Mouse (Mus musculus) intestine, embryonic 16.5 days (tissue): Measurements from ENCODE around the gene Ddx49. TPM values are rescaled to one million over a fixed set of nuclear protein-coding genes. Genes with fewer than 3 reads are reported as not detected.

Source experiments
- ATAC-seq: fragments of 200-750 bp; cut with Nextera tagmentation; 2 replicates; pipeline ENCODE4 v1.8.0; 2017; ENCODE audit warnings: moderate TSS enrichment, moderate library complexity
- H3K27ac ChIP-seq: fragments of 300-500 bp; sonication (generic); 2 replicates; pipeline ENCODE4 v1.5.1; 2014; ENCODE audit warnings: mild to moderate bottlenecking, low read length
- H3K27me3 ChIP-seq: fragments of 300-500 bp; sonication (generic); replicated peaks from 2 replicates; pipeline ENCODE4 v1.6.1; 2014; ENCODE audit warnings: low read length, control low read depth, mixed read lengths; ENCODE audit not compliant: control insufficient read depth, insufficient read depth
- H3K36me3 ChIP-seq: fragments of 300-500 bp; sonication (generic); 2 replicates; pipeline ENCODE4 v1.6.1; 2014; ENCODE audit warnings: low read length, control low read depth; ENCODE audit not compliant: control insufficient read depth, insufficient read depth
- H3K4me1 ChIP-seq: fragments of 300-500 bp; sonication (generic); 2 replicates; pipeline ENCODE4 v1.6.1; 2014; ENCODE audit warnings: low read length, control low read depth, mixed read lengths; ENCODE audit not compliant: control insufficient read depth, insufficient read depth
- H3K4me2 ChIP-seq: fragments of 300-500 bp; sonication (generic); 2 replicates; pipeline ENCODE4 v1.6.1; 2014; ENCODE audit warnings: low read depth, low read length, control low read depth
- H3K4me3 ChIP-seq: fragments of 300-500 bp; sonication (generic); 2 replicates; pipeline ENCODE4 v1.5.1; 2014; ENCODE audit warnings: mild to moderate bottlenecking, low read length
- H3K9ac ChIP-seq: fragments of 300-500 bp; sonication (generic); 2 replicates; pipeline ENCODE4 v1.6.1; 2014; ENCODE audit warnings: low read depth, low read length
- H3K9me3 ChIP-seq: fragments of 300-500 bp; sonication (generic); 2 replicates; pipeline ENCODE4 v1.6.1; 2016; ENCODE audit warnings: low read length, control low read depth; ENCODE audit not compliant: control insufficient read depth
- whole genome bisulfite sequencing: fragments of 180-500 bp; shearing (Covaris S2); extraction: QIAGEN DNeasy Blood & Tissue Kit; methylation state at CpG from one replicate; pipeline ENCODE4 v1.1.7; 2014; 5-methylcytosine and 5-hydroxymethylcytosine counted together
- polyA plus RNA-seq: library from polyadenylated mRNA; unstranded; fragments of >200 nt; fragmentation: Nextera tagmentation; extraction: Ambion mirVana; gene quantifications from 2 replicates; pipeline ENCODE4 v1.2.1, GENCODE M21; 2015

The Ddx49 gene
- polyA plus RNA-seq, 1 experiment from 2014 or later, result 48.4 TPM

DNA sequence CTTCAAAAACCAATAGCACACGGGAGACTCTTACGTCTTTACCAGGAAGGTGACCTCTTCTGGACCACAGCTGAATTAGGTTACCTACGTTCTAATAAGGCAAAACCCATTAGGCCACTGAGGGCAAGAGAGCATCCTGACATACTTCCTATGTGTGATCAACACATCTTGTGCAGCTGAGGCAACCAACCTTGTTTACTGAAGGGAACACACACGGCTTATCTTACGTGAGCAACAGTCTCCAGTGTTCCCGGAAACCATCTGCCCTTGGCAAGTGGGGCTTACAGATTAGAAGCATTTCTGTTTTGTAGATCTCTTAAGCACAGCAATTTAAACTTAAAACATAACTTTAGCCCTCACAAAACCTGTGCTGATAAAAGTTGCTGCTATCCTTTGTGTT, 25.2 kb upstream of the Ddx49 start:
- no peak overlapping the region for H3K4me2 ChIP-seq
- 96% methylated on average over 6 of the region's 6 CpGs for WGBS
- ATAC-seq, result no peak

DNA sequence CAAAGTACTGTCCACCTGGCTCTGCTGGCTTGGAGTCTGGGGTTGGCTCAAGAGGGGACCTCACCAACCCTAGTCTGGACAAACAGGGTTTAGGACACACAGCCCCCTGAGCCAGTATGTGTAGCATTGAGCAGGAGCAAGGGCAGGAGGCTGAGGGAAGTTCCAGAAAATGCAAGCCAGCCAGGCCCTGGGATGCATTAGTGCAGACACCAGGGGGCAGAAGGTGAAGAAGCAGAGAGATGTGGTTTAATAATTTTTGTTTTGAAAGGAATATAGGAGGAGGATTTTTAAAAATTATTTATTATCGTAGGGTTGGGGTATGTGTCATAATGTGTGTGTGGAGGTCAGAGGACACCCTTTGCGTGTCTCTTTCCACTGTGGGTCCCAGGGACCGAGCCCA, 21.4 kb upstream of the Ddx49 start:
- Histone ChIP-seq H3K4me2 (no peak overlapping the region), H3K9me3 (no peaks in the 10 kb centered on the region), H3K36me3 (peaks cover 4% of the 10 kb centered on the region; the same call in 1 of the 2 replicates), H3K27ac (no peak overlapping the region), H3K27me3 (no peaks in the 10 kb centered on the region), H3K9ac (no peak overlapping the region), H3K4me1 (no peaks in the 10 kb centered on the region), H3K4me3 (no peak overlapping the region)
- no peak for ATAC-seq
- WGBS, result 90% methylated on average over 3 of the region's 3 CpGs

More for the DNA sequence above, 25.2 kb upstream of the Ddx49 start:
- H3K4me3 ChIP-seq, result no peak overlapping the region
- H3K27ac ChIP-seq, result no peak overlapping the region
- peaks cover 14% of the 10 kb centered on the region for H3K36me3 ChIP-seq
- no peak overlapping the region for H3K9ac ChIP-seq
- no peaks in the 10 kb centered on the region for H3K27me3 ChIP-seq
- peaks cover 10% of the 10 kb centered on the region; the same call in 1 of the 2 replicates for H3K4me1 ChIP-seq
- H3K9me3 ChIP-seq, result no peaks in the 10 kb centered on the region

DNA sequence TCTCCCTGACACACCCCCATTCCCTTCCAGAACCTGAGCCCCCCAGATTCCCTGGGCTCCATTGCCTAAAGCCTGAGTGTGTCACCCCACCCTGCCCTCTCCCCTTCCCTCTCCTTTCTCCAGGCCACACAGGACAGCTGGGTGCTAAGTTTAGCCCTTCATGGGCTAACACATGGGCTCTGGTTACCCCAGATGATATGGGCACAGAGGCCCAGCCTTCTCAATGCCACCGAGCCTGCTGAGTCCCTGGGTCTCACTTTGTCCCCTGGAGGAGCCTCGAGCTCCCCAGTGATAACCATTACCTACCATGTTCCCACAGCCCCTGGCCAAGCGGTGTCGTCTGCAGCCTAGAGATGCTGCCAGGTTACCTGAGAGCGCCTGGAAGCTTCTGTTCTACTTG, 15.6 kb upstream of the Ddx49 start:
- no peak overlapping the region for H3K27ac ChIP-seq
- H3K9me3 ChIP-seq, result no peaks in the 10 kb centered on the region
- H3K27me3 ChIP-seq, result no peaks in the 10 kb centered on the region; the same call in 1 of the 2 replicates
- 87% methylated on average over 5 of the region's 5 CpGs for WGBS
- H3K9ac ChIP-seq, result no peak overlapping the region
- H3K4me3 ChIP-seq, result no peak overlapping the region
- no peak overlapping the region for H3K4me2 ChIP-seq
- no peak for ATAC-seq
- H3K4me1 ChIP-seq, result peaks cover 22% of the 10 kb centered on the region
- peaks cover 7% of the 10 kb centered on the region for H3K36me3 ChIP-seq

DNA sequence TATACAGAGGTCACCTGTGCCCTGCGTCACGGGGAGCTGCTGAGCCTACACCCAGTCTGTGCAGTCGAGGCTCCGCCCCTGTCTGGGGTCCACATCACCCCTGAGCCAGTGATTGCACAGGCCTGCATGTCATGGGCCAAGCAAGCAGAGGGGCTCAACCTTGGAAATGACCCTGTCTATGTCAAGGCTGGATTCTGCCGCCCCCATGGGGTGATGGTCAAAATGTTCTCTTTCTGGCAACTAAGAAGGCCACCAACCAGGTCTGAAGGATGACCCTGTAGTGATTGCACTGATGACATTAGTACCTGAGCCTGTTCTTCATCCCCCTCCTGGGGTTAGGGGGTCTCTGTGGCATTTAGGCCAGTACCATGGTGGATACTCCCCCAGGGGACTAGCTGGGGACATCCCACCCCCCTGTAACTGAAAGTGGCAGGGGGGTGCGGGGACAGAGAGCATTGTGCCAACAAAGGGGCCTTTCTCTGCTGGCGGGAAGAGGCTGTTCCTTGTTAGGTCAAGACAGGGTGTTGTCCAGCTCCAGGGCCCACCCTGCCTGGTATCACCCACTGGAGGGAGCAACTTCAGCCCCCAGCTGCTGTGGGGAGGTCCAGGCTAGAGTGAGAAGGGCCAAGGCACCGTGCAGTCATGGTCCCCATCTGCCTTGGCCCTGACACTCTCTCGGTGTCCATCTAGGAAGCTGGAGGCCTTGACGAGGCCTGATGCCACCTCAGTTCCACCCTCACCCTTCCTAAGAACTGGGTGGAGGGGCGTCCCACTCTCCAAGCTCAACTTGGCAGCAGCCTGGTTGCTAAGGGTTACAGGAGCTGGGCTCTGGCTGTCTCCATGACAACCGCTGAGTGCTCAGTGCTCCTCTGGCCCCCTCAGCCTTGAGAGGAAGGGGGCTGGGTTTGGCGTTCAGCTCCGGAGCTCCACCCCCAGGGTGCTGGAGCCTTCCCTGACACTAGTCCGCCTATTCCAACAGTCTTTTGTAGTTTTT, 14.5 kb upstream of the Ddx49 start:
- no peaks in the 10 kb centered on the region for H3K9me3 ChIP-seq
- peak overlapping the region; percentile 68 for H3K9ac ChIP-seq
- peaks cover 12% of the 10 kb centered on the region for H3K36me3 ChIP-seq
- peak overlapping the region; percentile 94 for H3K4me2 ChIP-seq
- H3K27ac ChIP-seq, result peak overlapping the region; percentile 18; the same call in 1 of the 2 replicates
- ATAC-seq, result peak; percentile 63
- peaks cover 22% of the 10 kb centered on the region for H3K4me1 ChIP-seq
- no peaks in the 10 kb centered on the region; the same call in 1 of the 2 replicates for H3K27me3 ChIP-seq
- peak overlapping the region; percentile 60 for H3K4me3 ChIP-seq
- 18% methylated on average over 15 of the region's 15 CpGs for whole genome bisulfite sequencing

DNA sequence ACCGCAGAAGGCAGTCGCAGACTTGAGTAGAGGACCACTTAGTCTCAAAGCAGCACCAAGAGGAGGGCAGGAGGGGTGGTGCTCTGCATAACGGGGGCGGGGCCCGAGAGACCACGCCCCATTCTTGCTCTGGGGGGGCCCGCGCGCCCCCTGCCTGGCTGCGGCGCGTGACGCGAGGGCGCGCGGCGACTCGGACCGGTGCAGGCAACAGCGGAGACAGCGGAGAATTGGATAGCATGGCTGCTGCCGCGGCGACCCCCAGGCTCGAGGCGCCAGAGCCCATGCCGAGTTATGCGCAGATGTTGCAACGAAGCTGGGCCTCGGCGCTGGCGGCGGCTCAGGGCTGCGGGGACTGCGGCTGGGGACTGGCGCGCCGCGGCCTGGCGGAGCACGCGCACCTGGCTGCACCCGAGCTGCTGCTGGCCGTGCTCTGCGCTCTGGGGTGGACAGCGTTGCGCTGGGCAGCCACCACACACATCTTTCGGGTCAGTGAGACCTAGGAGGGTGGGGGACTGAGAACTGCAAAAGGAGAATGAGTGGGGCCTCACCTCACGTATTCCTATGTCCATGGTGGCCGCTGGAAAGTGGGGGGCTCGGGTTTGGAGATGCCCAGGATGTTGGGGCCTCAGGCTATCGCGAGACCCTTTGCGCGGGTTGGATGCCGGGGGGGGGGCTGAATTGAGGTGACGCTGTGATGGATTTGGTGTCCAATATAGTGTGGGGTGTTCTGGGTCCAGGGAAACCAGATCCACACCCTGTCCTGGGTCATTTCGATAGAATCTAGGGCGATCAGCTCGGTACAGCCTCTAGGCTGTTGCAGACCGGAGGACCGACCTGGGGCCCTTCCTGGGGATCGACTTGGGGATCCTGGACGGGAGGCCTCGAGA, 13.6 kb upstream of the Ddx49 start, which contains the start of gene Cers1:
Gene Cers1, plus strand, starts transcription at position 152 of the 887 bp plus-strand sequence.
- no peaks in the 10 kb centered on the region for H3K9me3 ChIP-seq
- peak within 1 kb of the TSS; percentile 54; the same call in 1 of the 2 replicates for H3K27ac ChIP-seq
- H3K4me1 ChIP-seq, result peaks cover 22% of the 10 kb centered on the region
- H3K4me3 ChIP-seq, result peak within 1 kb of the TSS; percentile 60
- peak; percentile 69 for ATAC-seq
- no peaks in the 10 kb centered on the region; the same call in 1 of the 2 replicates for H3K27me3 ChIP-seq
- peak within 1 kb of the TSS; percentile 94 for H3K4me2 ChIP-seq
- 3% methylated on average over 66 of the region's 66 CpGs for WGBS
- peak within 1 kb of the TSS; percentile 68 for H3K9ac ChIP-seq
- H3K36me3 ChIP-seq, result peaks cover 12% of the 10 kb centered on the region

DNA sequence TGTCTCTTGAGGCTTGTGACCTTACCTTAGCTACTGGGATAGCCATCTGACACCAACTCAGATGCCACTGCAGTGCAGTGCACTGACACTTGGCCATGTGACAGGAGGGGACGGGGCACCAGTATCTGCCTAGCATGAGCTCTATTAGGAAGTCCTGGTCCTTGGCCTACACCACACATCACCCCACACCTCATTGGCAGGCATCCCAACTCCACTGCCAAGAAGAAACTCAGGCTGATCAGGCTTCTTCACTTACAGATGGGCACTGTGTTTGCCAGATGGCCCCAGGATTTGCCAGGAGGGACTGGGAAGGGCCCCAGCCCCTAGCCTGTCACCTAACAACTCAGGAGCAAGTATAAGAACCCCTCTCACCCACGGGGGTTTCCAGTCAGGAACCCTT, 11.1 kb upstream of the Ddx49 start:
- 78% methylated on average over 2 of the region's 2 CpGs for WGBS
- Histone ChIP-seq H3K27ac (no peak overlapping the region), H3K4me3 (no peak overlapping the region), H3K9me3 (no peaks in the 10 kb centered on the region), H3K36me3 (peaks cover 29% of the 10 kb centered on the region), H3K4me2 (no peak overlapping the region), H3K4me1 (peaks cover 22% of the 10 kb centered on the region), H3K9ac (no peak overlapping the region), H3K27me3 (no peaks in the 10 kb centered on the region; the same call in 1 of the 2 replicates)
- ATAC-seq, result no peak

DNA sequence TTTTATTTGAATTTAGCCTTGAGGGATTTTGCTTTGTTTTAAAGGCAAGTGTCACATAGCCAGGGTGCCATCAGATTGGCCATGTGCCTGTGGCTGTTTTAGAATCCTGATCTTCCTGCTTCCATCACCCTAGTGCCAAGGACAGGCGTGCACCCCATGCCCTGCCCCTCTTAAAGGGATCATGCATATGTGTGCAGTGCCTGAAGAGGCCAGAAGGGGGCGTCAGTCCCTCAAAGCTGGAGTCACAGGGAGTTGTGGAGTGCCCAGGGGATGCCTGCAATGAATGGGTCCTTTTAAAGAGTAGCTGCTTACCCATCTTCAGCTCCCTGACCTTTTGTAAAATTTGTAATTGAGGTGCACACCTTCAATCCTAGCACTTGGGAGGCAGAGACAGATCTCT, 7.0 kb upstream of the Ddx49 start:
- H3K27me3 ChIP-seq, result no peaks in the 10 kb centered on the region
- H3K36me3 ChIP-seq, result peaks cover 55% of the 10 kb centered on the region

DNA sequence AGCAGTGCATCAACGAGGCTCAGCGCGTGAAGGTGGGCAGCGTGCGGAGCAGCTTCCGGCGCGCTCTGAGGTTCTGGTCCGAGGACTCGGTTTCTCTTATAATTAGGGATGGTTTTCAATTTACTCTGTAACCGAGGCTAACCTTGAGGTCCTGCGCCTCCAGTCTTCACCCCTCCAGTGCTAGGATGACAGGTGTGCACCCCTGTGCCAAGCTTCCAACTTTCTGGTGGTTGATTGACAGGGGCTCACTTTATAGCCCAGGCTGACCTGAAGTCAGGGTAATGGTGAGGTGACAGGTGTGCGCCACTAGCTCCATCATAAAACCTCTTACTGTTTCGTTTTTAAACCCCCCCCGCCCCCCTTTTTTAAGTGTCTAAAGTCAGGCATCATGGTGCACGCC, 612 bp upstream of the Ddx49 start:
- ATAC-seq, result peak; percentile 51
- peaks cover 22% of the 10 kb centered on the region for H3K36me3 ChIP-seq
- WGBS, result 3% methylated on average over 16 of the region's 16 CpGs

More for the DNA sequence above, 7.0 kb upstream of the Ddx49 start:
- Histone ChIP-seq H3K9me3 (no peaks in the 10 kb centered on the region), H3K27ac (no peak overlapping the region), H3K9ac (no peak overlapping the region), H3K4me2 (no peak overlapping the region), H3K4me1 (no peaks in the 10 kb centered on the region), H3K4me3 (no peak overlapping the region)
- no peak for ATAC-seq
- 38% methylated on average over 2 of the region's 2 CpGs for WGBS

DNA sequence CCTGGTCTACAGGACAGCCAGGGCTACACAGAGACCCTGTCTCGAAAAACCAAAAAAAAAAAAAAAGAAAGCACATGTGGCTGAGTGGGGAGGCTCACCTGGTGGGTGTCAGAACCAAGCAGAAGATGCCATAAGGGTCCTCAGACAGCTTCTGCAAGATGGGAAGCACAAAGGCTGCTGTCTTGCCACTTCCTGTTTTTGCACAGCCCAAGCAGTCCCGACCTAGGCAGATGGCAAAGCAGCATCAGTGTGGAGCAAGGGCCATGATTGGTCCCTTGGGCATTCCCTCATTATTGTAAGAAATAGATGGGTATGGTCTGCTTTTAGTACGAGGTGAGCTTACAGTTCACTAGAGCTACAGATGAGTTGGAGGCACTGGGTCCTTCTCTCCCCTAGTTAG, 1.4 kb downstream of the Ddx49 start:
- no peak overlapping the region for H3K4me2 ChIP-seq
- no peak for ATAC-seq
- H3K9me3 ChIP-seq, result no peaks in the 10 kb centered on the region
- peaks cover 12% of the 10 kb centered on the region for H3K4me1 ChIP-seq
- no peak overlapping the region for H3K9ac ChIP-seq
- H3K4me3 ChIP-seq, result no peak overlapping the region
- WGBS, result 84% methylated on average over 3 of the region's 3 CpGs
- peaks cover 30% of the 10 kb centered on the region for H3K36me3 ChIP-seq
- no peaks in the 10 kb centered on the region for H3K27me3 ChIP-seq
- no peak overlapping the region for H3K27ac ChIP-seq

More for the DNA sequence above, 612 bp upstream of the Ddx49 start:
- peak overlapping the region; percentile 78 for H3K4me3 ChIP-seq
- H3K27me3 ChIP-seq, result no peaks in the 10 kb centered on the region
- no peaks in the 10 kb centered on the region for H3K9me3 ChIP-seq
- H3K4me2 ChIP-seq, result peak overlapping the region; percentile 72
- peaks cover 12% of the 10 kb centered on the region for H3K4me1 ChIP-seq
- peak overlapping the region; percentile 67; the same call in 1 of the 2 replicates for H3K27ac ChIP-seq
- peak overlapping the region; percentile 84 for H3K9ac ChIP-seq
